In genomic region chr2:132571301-132571700, GRCm38 (mm10) we compare ENCODE assay signal across 13 mouse cellular contexts.
"Had no signal": no experiment of that assay in that cellular context is flagged by ENCODE, and none has a peak within 500 bp of the region (broad histone marks: within the 10 kb centered on the region; RNA-seq: fewer than 3 reads in every experiment).

No protein-coding gene starts in this region.

- H3K4me3 ChIP-seq: limb, embryonic 15.5 days; midbrain, embryonic 10.5 days; myocyte; neural tube, embryonic 15.5 days had no signal

- H3K27me3 ChIP-seq: limb, embryonic 15.5 days; neural tube, embryonic 15.5 days had no signal

- H3K9ac ChIP-seq: limb, embryonic 15.5 days; neural tube, embryonic 15.5 days had no signal

- H3K9me3 ChIP-seq: limb, embryonic 15.5 days; midbrain, embryonic 10.5 days; neural tube, embryonic 15.5 days had no signal

- H3K4me2 ChIP-seq: limb, embryonic 15.5 days; neural tube, embryonic 15.5 days had no signal

- DNase-seq: kidney, adult 11 months; kidney, adult 9 months; kidney, postnatal 36 days; lung, adult 18-20 months; midbrain, embryonic 14.5 days; right cerebral cortex, adult 18-20 months; right cerebral cortex, postnatal 25 days; thymus, postnatal 36 days had no signal

- H3K27ac ChIP-seq: kidney, postnatal 0 days; limb, embryonic 15.5 days; midbrain, embryonic 10.5 days; neural tube, embryonic 15.5 days had no signal
